Mouse (Mus musculus): ENCODE data around the gene Adra1b. TPM values are rescaled to one million over a fixed set of nuclear protein-coding genes. Genes with fewer than 3 reads are reported as not detected.

Gene Adra1b
- 0.11 and 0.71 TPM in 2 replicates for total RNA-seq (2012; rRNA removed)

DNA sequence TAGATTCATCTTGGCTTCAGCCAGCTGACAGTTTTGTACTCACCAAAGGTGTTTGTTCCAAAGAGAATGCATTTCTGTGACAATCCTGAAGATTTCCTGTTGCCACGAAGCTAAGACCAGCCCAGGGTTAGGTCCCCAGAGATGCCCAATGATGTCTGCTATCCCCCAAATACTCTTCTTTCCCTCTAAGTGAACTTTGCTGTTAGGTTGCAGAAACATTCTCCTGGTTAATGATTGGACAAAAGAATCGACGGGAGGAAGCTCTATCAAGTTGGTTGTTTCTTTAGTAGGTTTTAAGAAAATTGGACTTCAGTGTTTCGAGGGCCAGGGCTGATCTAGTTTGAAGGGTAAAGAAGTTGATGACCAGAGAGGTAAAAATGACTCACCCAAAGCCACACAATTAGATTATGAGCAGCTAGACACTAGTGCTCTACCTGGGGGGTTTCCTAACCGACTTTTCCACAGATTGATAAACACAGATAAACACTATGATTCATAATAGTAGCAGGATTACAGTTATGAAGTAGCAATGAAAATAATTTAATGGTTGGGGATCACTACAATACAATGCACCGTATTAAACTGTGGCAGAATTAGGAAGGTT is at the start of gene Adra1b:
Gene Adra1b, minus strand, starts transcription at position 160 of the 604 bp plus-strand sequence.
- no peaks in the 10 kb centered on the region for H3K9me3 ChIP-seq (ENCODE audit: control insufficient read depth, insufficient read depth, low read depth, low read length)
- no peak within 1 kb of the TSS for H3K4me3 ChIP-seq (ENCODE audit: insufficient read depth in 1 of 2, low read depth in 1 of 2, low read length in 2 of 2, poor library complexity in 1 of 2, severe bottlenecking in 1 of 2)
- DNase-seq (ENCODE audit: low read depth, low spot score), result no peak
- no peak within 1 kb of the TSS for H3K9ac ChIP-seq (ENCODE audit: insufficient read depth, low read depth, low read length, poor library complexity, severe bottlenecking)
- H3K4me1 ChIP-seq (ENCODE audit: control insufficient read depth in 2 of 2, insufficient read depth in 2 of 2, low read length in 2 of 2, poor library complexity in 1 of 2), result no peaks in the 10 kb centered on the region
- in situ Hi-C loops (cut with MboI; ENCODE audit: low sequenced_read_pairs in 2 of 2, unreplicated experiment in 2 of 2), result no loop called here
- no peaks in the 10 kb centered on the region for H3K36me3 ChIP-seq (ENCODE audit: control insufficient read depth, insufficient read depth, low read length, poor library complexity, severe bottlenecking)
- H3K27ac ChIP-seq (ENCODE audit: insufficient read depth, low read depth, low read length, poor library complexity, severe bottlenecking), result no peak within 1 kb of the TSS
- TF ChIP-seq ZNF384 (IDR thresholded peaks at IDR 0.05; ENCODE audit: low read depth, low read length), result no peak
- TF ChIP-seq MAFK (IDR thresholded peaks at IDR 0.05; ENCODE audit: insufficient read depth, low read depth, low read length), result no peak
- TF ChIP-seq HCFC1 (IDR thresholded peaks at IDR 0.05; ENCODE audit: borderline replicate concordance, insufficient read depth, low read length), result no peak
- no peak for TF ChIP-seq ZC3H11A (IDR thresholded peaks at IDR 0.05; ENCODE audit: borderline replicate concordance, low read depth, low read length)
- no peak for TF ChIP-seq CHD2 (IDR thresholded peaks at IDR 0.05; ENCODE audit: low read depth, low read length)

DNA sequence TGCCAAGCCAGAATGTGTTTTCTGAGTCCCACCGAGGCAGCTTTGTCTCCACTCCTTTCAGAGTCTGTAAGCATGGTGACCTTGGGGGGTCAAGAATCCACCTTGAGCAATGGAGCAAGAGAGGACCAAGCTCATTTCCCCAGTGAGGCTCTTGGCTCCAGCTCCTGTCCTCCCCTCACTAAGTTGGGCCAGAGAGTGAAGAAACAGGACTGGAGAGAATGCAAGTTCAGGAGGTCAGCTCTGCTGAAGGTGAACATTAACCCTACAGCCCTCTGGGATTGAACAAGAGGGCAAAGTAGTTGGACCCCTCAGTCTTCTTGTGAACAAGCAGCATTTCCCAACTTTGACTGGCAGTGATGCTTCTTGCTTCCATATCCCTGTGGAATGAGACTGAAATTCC is 49.3 kb upstream of the Adra1b start:
- no peak overlapping the region for H3K4me3 ChIP-seq (ENCODE audit: insufficient read depth in 1 of 2, low read depth in 1 of 2, low read length in 2 of 2, poor library complexity in 1 of 2, severe bottlenecking in 1 of 2)
- DNase-seq (ENCODE audit: low read depth, low spot score), result no peak
- no peak overlapping the region for H3K9ac ChIP-seq (ENCODE audit: insufficient read depth, low read depth, low read length, poor library complexity, severe bottlenecking)
- TF ChIP-seq HCFC1 (IDR thresholded peaks at IDR 0.05; ENCODE audit: borderline replicate concordance, insufficient read depth, low read length) (no peak), ZC3H11A (IDR thresholded peaks at IDR 0.05; ENCODE audit: borderline replicate concordance, low read depth, low read length) (no peak), CHD2 (IDR thresholded peaks at IDR 0.05; ENCODE audit: low read depth, low read length) (no peak), MAFK (IDR thresholded peaks at IDR 0.05; ENCODE audit: insufficient read depth, low read depth, low read length) (no peak), ZNF384 (IDR thresholded peaks at IDR 0.05; ENCODE audit: low read depth, low read length) (no peak)
- H3K9me3 ChIP-seq (ENCODE audit: control insufficient read depth, insufficient read depth, low read depth, low read length), result no peaks in the 10 kb centered on the region
- H3K4me1 ChIP-seq (ENCODE audit: control insufficient read depth in 2 of 2, insufficient read depth in 2 of 2, low read length in 2 of 2, poor library complexity in 1 of 2), result peaks cover 0 to 6% of the 10 kb centered on the region in 2 experiments; a peak in 3 of 4 replicates
- in situ Hi-C loops (cut with MboI; ENCODE audit: low sequenced_read_pairs in 2 of 2, unreplicated experiment in 2 of 2), result no loop called here
- no peaks in the 10 kb centered on the region for H3K36me3 ChIP-seq (ENCODE audit: control insufficient read depth, insufficient read depth, low read length, poor library complexity, severe bottlenecking)
- no peak overlapping the region for H3K27ac ChIP-seq (ENCODE audit: insufficient read depth, low read depth, low read length, poor library complexity, severe bottlenecking)

GRCm38 (mm10) chr11:43943781-43944180 is 42.8 kb upstream of the Adra1b start:
- no peaks in the 10 kb centered on the region for H3K9me3 ChIP-seq (ENCODE audit: control insufficient read depth, insufficient read depth, low read depth, low read length)
- H3K4me1 ChIP-seq (ENCODE audit: control insufficient read depth in 2 of 2, insufficient read depth in 2 of 2, low read length in 2 of 2, poor library complexity in 1 of 2), result no peaks in the 10 kb centered on the region
- in situ Hi-C loops (cut with MboI; ENCODE audit: low sequenced_read_pairs in 2 of 2, unreplicated experiment in 2 of 2), result no loop called here
- H3K36me3 ChIP-seq (ENCODE audit: control insufficient read depth, insufficient read depth, low read length, poor library complexity, severe bottlenecking), result no peaks in the 10 kb centered on the region
- H3K9ac ChIP-seq (ENCODE audit: insufficient read depth, low read depth, low read length, poor library complexity, severe bottlenecking), result no peak overlapping the region
- no peak for TF ChIP-seq MAFK (IDR thresholded peaks at IDR 0.05; ENCODE audit: insufficient read depth, low read depth, low read length)
- no peak for TF ChIP-seq ZC3H11A (IDR thresholded peaks at IDR 0.05; ENCODE audit: borderline replicate concordance, low read depth, low read length)
- no peak for TF ChIP-seq CHD2 (IDR thresholded peaks at IDR 0.05; ENCODE audit: low read depth, low read length)
- no peak for TF ChIP-seq HCFC1 (IDR thresholded peaks at IDR 0.05; ENCODE audit: borderline replicate concordance, insufficient read depth, low read length)
- TF ChIP-seq ZNF384 (IDR thresholded peaks at IDR 0.05; ENCODE audit: low read depth, low read length), result no peak
- no peak overlapping the region for H3K27ac ChIP-seq (ENCODE audit: insufficient read depth, low read depth, low read length, poor library complexity, severe bottlenecking)
- H3K4me3 ChIP-seq (ENCODE audit: insufficient read depth in 1 of 2, low read depth in 1 of 2, low read length in 2 of 2, poor library complexity in 1 of 2, severe bottlenecking in 1 of 2), result no peak overlapping the region
- no peak for DNase-seq (ENCODE audit: low read depth, low spot score)

- Histone ChIP-seq H3K4me1 (ENCODE audit: control insufficient read depth in 2 of 2, insufficient read depth in 2 of 2, low read length in 2 of 2, poor library complexity in 1 of 2) (no peaks in the 10 kb centered on the region), H3K36me3 (ENCODE audit: control insufficient read depth, insufficient read depth, low read length, poor library complexity, severe bottlenecking) (no peaks in the 10 kb centered on the region), H3K4me3 (ENCODE audit: insufficient read depth in 1 of 2, low read depth in 1 of 2, low read length in 2 of 2, poor library complexity in 1 of 2, severe bottlenecking in 1 of 2) (no peak overlapping the region), H3K9me3 (ENCODE audit: control insufficient read depth, insufficient read depth, low read depth, low read length) (no peaks in the 10 kb centered on the region), H3K27ac (ENCODE audit: insufficient read depth, low read depth, low read length, poor library complexity, severe bottlenecking) (no peak overlapping the region), H3K9ac (ENCODE audit: insufficient read depth, low read depth, low read length, poor library complexity, severe bottlenecking) (no peak overlapping the region)
- no peak for TF ChIP-seq ZC3H11A (IDR thresholded peaks at IDR 0.05; ENCODE audit: borderline replicate concordance, low read depth, low read length)
- no peak for TF ChIP-seq ZNF384 (IDR thresholded peaks at IDR 0.05; ENCODE audit: low read depth, low read length)
- TF ChIP-seq CHD2 (IDR thresholded peaks at IDR 0.05; ENCODE audit: low read depth, low read length), result no peak
- TF ChIP-seq MAFK (IDR thresholded peaks at IDR 0.05; ENCODE audit: insufficient read depth, low read depth, low read length), result no peak
- TF ChIP-seq HCFC1 (IDR thresholded peaks at IDR 0.05; ENCODE audit: borderline replicate concordance, insufficient read depth, low read length), result no peak
- in situ Hi-C loops (cut with MboI; ENCODE audit: low sequenced_read_pairs in 2 of 2, unreplicated experiment in 2 of 2), result no loop called here
- DNase-seq (ENCODE audit: low read depth, low spot score), result no peak
These were observed 42.2 kb upstream of the Adra1b start for GRCm38 (mm10) chr11:43943167-43943566.

All from ES-E14 (cell line).